Mouse (Mus musculus) G1E (cell line): Measurements from ENCODE around the gene Lama5.

Source experiments
- CTCF ChIP-seq: IDR thresholded peaks from 2 replicates; pipeline ENCODE4 v1.5.1; 2012; ENCODE audit warnings: low read depth, low read length, inconsistent platforms, mixed read lengths
- GATA1 ChIP-seq: IDR thresholded peaks from 2 replicates; pipeline ENCODE4 v1.6.1; 2012; ENCODE audit warnings: borderline replicate concordance, low read length, inconsistent platforms, mixed read lengths
- GATA2 ChIP-seq: IDR thresholded peaks from 2 replicates; pipeline ENCODE4 v1.6.1; 2012; ENCODE audit warnings: low read depth, low read length, inconsistent platforms, borderline replicate concordance

DNA sequence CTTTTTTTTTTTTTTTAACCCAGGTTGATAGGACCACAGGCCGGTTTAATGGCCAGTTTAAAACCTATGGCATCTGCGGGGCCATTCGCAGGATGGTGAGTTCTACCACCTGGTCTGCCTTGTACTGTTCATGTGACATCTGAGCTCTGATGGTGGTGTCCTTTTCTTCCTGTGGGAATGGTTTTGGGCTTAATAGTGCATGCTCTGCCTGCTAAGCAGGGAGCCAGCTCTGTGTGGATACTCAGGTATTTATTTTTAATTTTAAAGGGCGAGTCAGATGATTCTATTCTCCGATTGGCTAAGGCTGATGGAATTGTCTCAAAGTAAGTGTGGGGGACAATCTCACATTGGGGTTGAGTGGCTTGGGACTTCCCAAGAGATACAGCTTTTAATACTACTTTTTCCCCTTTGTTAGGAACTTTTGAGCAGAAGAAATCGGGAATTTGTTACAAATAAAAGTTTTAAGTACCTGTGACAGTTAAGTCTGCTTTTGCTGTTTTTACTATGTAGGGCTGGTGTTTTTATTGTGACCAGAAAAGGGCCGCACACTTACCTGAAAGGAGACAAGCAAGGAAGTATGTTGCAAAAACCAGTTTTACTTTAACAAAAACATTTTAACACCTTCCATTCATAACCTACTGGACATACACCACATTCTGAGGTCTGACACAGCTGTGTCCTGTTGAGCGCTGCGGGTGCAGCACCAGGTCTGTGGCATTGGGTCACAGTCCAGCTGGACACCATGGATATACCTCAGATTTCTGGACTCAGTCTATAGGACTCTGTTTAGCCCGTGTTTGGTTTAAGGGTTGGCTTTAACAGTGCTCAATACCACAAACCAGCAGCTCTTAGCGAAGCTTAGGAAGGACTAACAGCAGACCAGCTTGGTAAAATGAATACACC is 32.6 kb upstream of the Lama5 start:
- TF ChIP-seq CTCF, result no peak
- TF ChIP-seq GATA1, result no peak
- TF ChIP-seq GATA2, result no peak
